Mouse (Mus musculus) limb, embryonic 14.5 days (tissue): ENCODE measurements around the gene Rnf167. TPM values are rescaled to one million over a fixed set of nuclear protein-coding genes. Genes with fewer than 3 reads are reported as not detected.

ENCODE experiments used
- ATAC-seq: fragments of 200-750 bp; cut with Nextera tagmentation; 2 replicates; pipeline ENCODE4 v1.8.0; 2017; ENCODE audit warnings: low read depth, moderate number of reproducible peaks, moderate TSS enrichment; ENCODE audit not compliant: low FRiP score
- DNase-seq: peaks from one replicate; pipeline ENCODE4 v3.0.0-alpha.2; 2015; ENCODE audit warnings: low spot score
- H3K27ac ChIP-seq: fragments of 300-500 bp; sonication (generic); replicated peaks from 2 replicates; pipeline ENCODE4 v1.5.1; 2014; ENCODE audit warnings: low read depth, mild to moderate bottlenecking, low read length, moderate library complexity, mixed read lengths
- H3K27me3 ChIP-seq: fragments of 300-500 bp; sonication (generic); 2 replicates; pipeline ENCODE4 v1.6.1; 2014; ENCODE audit warnings: low read length, mixed read lengths; ENCODE audit not compliant: control insufficient read depth, insufficient read depth
- H3K36me3 ChIP-seq: fragments of 300-500 bp; sonication (generic); 2 replicates; pipeline ENCODE4 v1.6.1; 2014; ENCODE audit warnings: mild to moderate bottlenecking, low read length, moderate library complexity, mixed read lengths; ENCODE audit not compliant: control insufficient read depth, insufficient read depth
- H3K4me1 ChIP-seq: fragments of 300-500 bp; sonication (generic); 2 replicates; pipeline ENCODE4 v1.6.1; 2014; ENCODE audit warnings: antibody characterized with exemption, low read length, mixed read lengths; ENCODE audit not compliant: control insufficient read depth, insufficient read depth
- H3K4me2 ChIP-seq: fragments of 300-500 bp; sonication (generic); replicated peaks from 2 replicates; pipeline ENCODE4 v1.6.1; 2014; ENCODE audit warnings: low read depth, mild to moderate bottlenecking, low read length, moderate library complexity; ENCODE audit not compliant: severe bottlenecking
- H3K4me3 ChIP-seq: fragments of 300-500 bp; sonication (generic); replicated peaks from 2 replicates; pipeline ENCODE4 v1.5.1; 2014; ENCODE audit warnings: low read length
- H3K9ac ChIP-seq: fragments of 300-500 bp; sonication (generic); 2 replicates; pipeline ENCODE4 v1.6.1; 2014; ENCODE audit warnings: mild to moderate bottlenecking, low read depth, low read length, moderate library complexity; ENCODE audit not compliant: severe bottlenecking
- H3K9me3 ChIP-seq: fragments of 300-500 bp; sonication (generic); 2 replicates; pipeline ENCODE4 v1.6.1; 2016; ENCODE audit warnings: low read length; ENCODE audit not compliant: control insufficient read depth
- POLR2A ChIP-seq: fragments of 200-500 bp; IDR thresholded peaks from 2 replicates; pipeline ENCODE4 v1.8.0; 2012; ENCODE audit warnings: inconsistent platforms, mild to moderate bottlenecking, moderate library complexity, borderline replicate concordance; ENCODE audit not compliant: insufficient read depth, insufficient read length; ENCODE audit errors: extremely low read depth
- WGBS: fragments of 180-500 bp; shearing (Covaris S2); extraction: QIAGEN DNeasy Blood & Tissue Kit; methylation state at CpG from one replicate; pipeline ENCODE4 v1.1.7; 2014; 5-methylcytosine and 5-hydroxymethylcytosine counted together
- polyA plus RNA-seq, 2 experiments: library from polyadenylated mRNA; depleted of rRNA in 1 of 2; stranded (reverse) in 1 of 2; unstranded in 1 of 2; fragments of >200 nt; fragmentation: Nextera tagmentation in 1 of 2; extraction: Ambion mirVana in 1 of 2; gene quantifications; 2 replicates each; pipeline versions ENCODE4 v1.2.1 to v1.2.3; 2012 to 2014

The Rnf167 gene
- polyA plus RNA-seq, 2 experiments: 96.3 to 109 TPM

GRCm38 (mm10) chr11:70660571-70660970, 13.5 kb downstream of the Rnf167 start:
- peaks cover 45% of the 10 kb centered on the region for H3K36me3 ChIP-seq
- no peaks in the 10 kb centered on the region for H3K27me3 ChIP-seq
- no peak overlapping the region for H3K27ac ChIP-seq
- TF ChIP-seq POLR2A: no peak
- H3K9me3 ChIP-seq: no peaks in the 10 kb centered on the region
- no peak overlapping the region for H3K4me3 ChIP-seq
- no peak for DNase-seq
- WGBS: 90% methylated on average over 8 of the region's 8 CpGs
- H3K4me2 ChIP-seq: no peak overlapping the region
- no peak for ATAC-seq
- peaks cover 19% of the 10 kb centered on the region for H3K4me1 ChIP-seq
- no peak overlapping the region for H3K9ac ChIP-seq

GRCm38 (mm10) chr11:70663101-70663500, 16.1 kb downstream of the Rnf167 start:
- no peak overlapping the region for H3K4me2 ChIP-seq
- no peak for ATAC-seq
- no peak for TF ChIP-seq POLR2A
- no peak for DNase-seq
- 93% methylated on average over 8 of the region's 8 CpGs for WGBS
- no peaks in the 10 kb centered on the region for H3K9me3 ChIP-seq
- peaks cover 9% of the 10 kb centered on the region for H3K4me1 ChIP-seq
- no peaks in the 10 kb centered on the region for H3K27me3 ChIP-seq
- no peak overlapping the region for H3K4me3 ChIP-seq
- no peak overlapping the region for H3K9ac ChIP-seq
- H3K27ac ChIP-seq: no peak overlapping the region
- H3K36me3 ChIP-seq: peaks cover 64% of the 10 kb centered on the region

- Histone ChIP-seq H3K4me2 (no peak overlapping the region), H3K27me3 (no peaks in the 10 kb centered on the region), H3K4me3 (no peak overlapping the region), H3K4me1 (peaks cover 9% of the 10 kb centered on the region), H3K9ac (no peak overlapping the region), H3K36me3 (peaks cover 64% of the 10 kb centered on the region), H3K9me3 (no peaks in the 10 kb centered on the region), H3K27ac (no peak overlapping the region)
- no peak for DNase-seq
- no peak for TF ChIP-seq POLR2A
- no peak for ATAC-seq
- WGBS: 80% methylated on average over 6 of the region's 6 CpGs
Measured at GRCm38 (mm10) chr11:70663957-70664356, 16.9 kb downstream of the Rnf167 start.

GRCm38 (mm10) chr11:70664741-70665140, 17.7 kb downstream of the Rnf167 start:
- WGBS: 94% methylated on average over 9 of the region's 9 CpGs
- Histone ChIP-seq H3K4me1 (peaks cover 9% of the 10 kb centered on the region), H3K36me3 (peaks cover 64% of the 10 kb centered on the region), H3K4me2 (no peak overlapping the region), H3K27ac (no peak overlapping the region), H3K4me3 (no peak overlapping the region), H3K9ac (no peak overlapping the region), H3K9me3 (no peaks in the 10 kb centered on the region), H3K27me3 (no peaks in the 10 kb centered on the region)
- no peak for TF ChIP-seq POLR2A
- no peak for DNase-seq
- no peak for ATAC-seq

- no peak for DNase-seq
- H3K36me3 ChIP-seq: peaks cover 63% of the 10 kb centered on the region
Measured at GRCm38 (mm10) chr11:70666687-70667086, 19.7 kb downstream of the Rnf167 start.

More at GRCm38 (mm10) chr11:70666687-70667086, 19.7 kb downstream of the Rnf167 start:
- ATAC-seq: no peak
- Histone ChIP-seq H3K4me1 (peaks cover 11% of the 10 kb centered on the region), H3K4me3 (no peak overlapping the region), H3K9me3 (no peaks in the 10 kb centered on the region), H3K9ac (no peak overlapping the region), H3K4me2 (no peak overlapping the region), H3K27ac (no peak overlapping the region), H3K27me3 (no peaks in the 10 kb centered on the region)
- TF ChIP-seq POLR2A: no peak
- 97% methylated on average over 8 of the region's 8 CpGs for WGBS
